Mouse (Mus musculus) kidney, adult 2 months (tissue): ENCODE data around the gene Aamp.

Source experiments
- CTCF ChIP-seq: fragments of 200-500 bp; conservative IDR thresholded peaks from 2 replicates; pipeline ENCODE4 v1.5.1; 2011; ENCODE audit warnings: low read depth, mild to moderate bottlenecking, control low read depth, low read length, moderate library complexity, mixed read lengths; ENCODE audit not compliant: insufficient read depth, insufficient read length
- POLR2A ChIP-seq: fragments of 200-500 bp; IDR thresholded peaks from one replicate; pipeline ENCODE4 v1.6.1; 2011; ENCODE audit warnings: low read depth, low read length, control low read depth

- no peak for TF ChIP-seq POLR2A
- TF ChIP-seq CTCF = no peak
These were observed 53.5 kb downstream of the Aamp start for GRCm38 (mm10) chr1:74230992-74231391.
